Mouse (Mus musculus): ENCODE results near the gene Ift88.
A peak's percentile ranks its signal among the peaks of the same experiment; 100 is the strongest.

Ift88 gene

GRCm38 (mm10) chr14:57423432-57424211, at the start of gene Ift88:
TSS of gene Ift88 (plus strand) at chr14:57424062.
- DNase-seq (ENCODE audit: low read depth, low spot score) = peak; percentile 77

- no peak for DNase-seq (ENCODE audit: low read depth, low spot score)
Measured at GRCm38 (mm10) chr14:57375205-57375604, 48.7 kb upstream of the Ift88 start.

DNA sequence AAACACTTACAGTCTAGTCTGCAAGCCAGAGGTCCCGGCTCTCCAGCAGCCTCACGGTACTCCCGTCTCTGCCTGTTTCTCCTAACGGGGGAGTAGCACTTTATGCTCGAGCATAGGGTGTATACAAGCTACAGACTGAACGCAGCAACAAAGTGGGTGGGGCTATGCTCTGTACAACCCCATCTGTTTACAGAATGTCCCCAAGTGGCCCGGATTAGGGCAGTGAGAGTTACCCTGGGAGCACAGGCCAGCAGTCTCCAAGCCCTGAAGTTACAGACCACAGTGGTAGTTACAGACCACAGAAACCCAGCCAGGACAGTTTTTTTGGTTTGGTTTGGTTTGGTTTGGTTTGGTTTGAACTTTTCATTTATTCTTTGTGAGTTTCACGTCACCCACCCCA, 47.8 kb upstream of the Ift88 start:
- no peak for DNase-seq (ENCODE audit: low read depth, low spot score)

DNA sequence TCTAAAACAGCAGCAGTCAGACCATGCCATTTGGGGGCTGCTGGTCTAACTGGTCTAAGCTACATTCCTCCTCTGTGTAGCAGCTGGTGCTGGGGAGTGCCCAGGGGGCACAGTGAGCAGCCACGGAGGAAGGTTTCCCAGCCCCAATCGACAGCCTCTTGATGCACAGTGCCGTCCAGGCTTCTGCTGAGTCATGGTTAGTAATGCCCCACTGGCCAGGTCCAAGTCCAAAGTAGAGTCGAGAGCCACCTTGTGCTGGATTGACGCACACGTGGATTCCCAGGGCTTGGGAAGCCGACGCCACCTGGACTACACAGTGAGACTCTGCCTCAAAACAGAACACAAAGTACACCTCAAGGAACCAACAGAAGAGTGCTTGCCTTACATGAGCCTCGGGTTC, 46.9 kb upstream of the Ift88 start:
- DNase-seq (ENCODE audit: low read depth, low spot score) = no peak

GRCm38 (mm10) chr14:57377531-57377930, 46.3 kb upstream of the Ift88 start:
- DNase-seq (ENCODE audit: low read depth, low spot score) = no peak

- DNase-seq (ENCODE audit: low read depth, low spot score) = no peak
Measured at GRCm38 (mm10) chr14:57385667-57386066, 38.2 kb upstream of the Ift88 start.

- DNase-seq (ENCODE audit: low read depth, low spot score) = no peak
Measured at GRCm38 (mm10) chr14:57386758-57387561, 36.9 kb upstream of the Ift88 start.

DNA sequence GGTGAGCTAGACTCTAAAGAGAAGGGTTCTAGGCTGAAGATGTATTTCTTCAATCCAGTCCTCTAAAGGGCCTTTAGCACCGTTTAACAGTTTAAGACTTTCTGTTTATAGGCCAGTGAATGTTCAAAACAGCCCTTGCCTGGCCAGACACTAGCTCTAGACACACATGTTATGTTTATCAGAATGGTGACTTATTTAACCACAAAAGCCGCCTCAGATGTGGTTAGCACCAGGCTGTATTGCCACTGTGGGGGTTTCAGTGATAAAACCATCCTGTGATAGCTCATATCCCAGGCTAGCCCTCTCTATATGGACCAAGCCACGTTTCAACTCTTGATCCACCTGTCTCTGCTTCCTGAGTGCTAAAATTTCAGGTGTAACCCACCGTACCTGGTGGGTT, 32.2 kb upstream of the Ift88 start:
- DNase-seq (ENCODE audit: low read depth, low spot score) = no peak

- no peak for DNase-seq (ENCODE audit: low read depth, low spot score)
Measured at GRCm38 (mm10) chr14:57392278-57392677, 31.6 kb upstream of the Ift88 start.

DNA sequence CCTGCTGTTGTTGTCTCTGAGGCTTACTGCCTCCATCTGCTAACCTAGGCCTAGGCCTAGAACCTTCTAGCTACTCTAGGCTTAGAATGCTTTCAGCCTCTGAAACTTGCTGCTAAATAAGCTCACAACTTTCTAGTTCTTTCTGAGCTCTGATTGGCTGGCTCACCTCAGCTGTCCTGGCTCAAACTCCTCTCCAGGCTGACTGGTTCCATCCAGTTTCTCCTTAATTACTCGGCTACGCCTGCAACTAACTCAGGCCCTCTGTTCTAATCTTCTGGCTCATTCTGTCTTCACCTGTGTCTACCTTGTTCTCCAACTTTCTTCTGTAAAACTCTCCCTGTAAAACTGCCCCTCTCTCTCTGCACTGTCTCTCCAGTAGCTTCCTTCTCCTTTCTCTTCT, 28.4 kb upstream of the Ift88 start:
- no peak for DNase-seq (ENCODE audit: low read depth, low spot score)

DNA sequence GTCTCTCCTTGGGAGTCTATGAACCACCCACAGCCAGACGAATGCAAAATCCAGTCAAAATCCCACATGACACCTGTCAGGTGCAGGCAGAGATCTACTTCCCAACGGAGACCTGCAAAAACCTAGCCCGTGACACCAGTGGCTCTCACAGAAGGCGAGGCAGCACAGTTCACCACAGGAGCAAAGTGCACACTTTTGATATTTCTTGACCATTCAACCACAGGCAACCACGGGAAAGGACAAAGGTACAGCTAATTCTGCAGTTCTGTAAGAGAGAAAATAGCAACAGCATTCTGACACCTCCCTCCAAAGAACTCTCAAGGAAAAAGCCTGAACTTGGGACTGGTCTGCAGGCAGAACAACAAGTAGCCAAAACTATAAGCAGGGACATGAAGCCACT, 26.6 kb upstream of the Ift88 start:
- no peak for DNase-seq (ENCODE audit: low read depth, low spot score)

DNA sequence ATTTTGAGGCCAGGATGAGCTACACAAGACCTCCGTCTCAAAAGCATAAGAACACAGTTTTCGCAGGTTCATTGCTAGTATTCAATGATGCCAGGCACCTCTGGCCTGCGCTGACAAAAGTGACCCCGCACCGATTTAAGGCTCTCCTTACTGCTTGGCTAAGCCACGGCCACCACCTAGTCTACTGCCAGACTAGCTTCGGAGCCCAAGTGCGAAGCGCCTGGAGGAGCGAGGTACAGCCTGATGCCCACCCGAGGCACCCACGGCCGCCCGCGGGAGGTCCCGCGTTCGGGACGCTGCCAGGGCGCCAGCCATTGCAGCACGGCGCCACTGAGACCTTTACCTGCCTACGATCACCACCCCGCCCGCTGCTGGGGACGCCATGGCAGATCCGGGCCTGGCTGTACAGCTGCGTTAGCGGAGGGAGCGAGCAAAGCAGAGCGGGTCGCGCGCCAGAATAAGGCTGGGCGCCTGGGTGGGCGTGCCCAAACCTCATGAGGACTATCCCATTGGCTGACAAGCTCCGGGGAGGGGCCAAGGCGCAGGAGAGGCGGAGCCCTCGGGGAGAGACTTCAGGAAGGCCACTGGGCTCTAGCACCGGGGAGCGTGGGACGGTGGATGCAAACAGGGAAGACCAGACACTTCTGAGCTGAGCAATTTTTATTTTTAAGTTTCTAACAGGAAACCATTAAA, 25.7 kb upstream of the Ift88 start, which contains the start of gene Cryl1:
Gene Cryl1, minus strand, starts transcription at position 465 of the 693 bp plus-strand sequence.
- DNase-seq (ENCODE audit: low read depth, low spot score) = peak; percentile 91

DNA sequence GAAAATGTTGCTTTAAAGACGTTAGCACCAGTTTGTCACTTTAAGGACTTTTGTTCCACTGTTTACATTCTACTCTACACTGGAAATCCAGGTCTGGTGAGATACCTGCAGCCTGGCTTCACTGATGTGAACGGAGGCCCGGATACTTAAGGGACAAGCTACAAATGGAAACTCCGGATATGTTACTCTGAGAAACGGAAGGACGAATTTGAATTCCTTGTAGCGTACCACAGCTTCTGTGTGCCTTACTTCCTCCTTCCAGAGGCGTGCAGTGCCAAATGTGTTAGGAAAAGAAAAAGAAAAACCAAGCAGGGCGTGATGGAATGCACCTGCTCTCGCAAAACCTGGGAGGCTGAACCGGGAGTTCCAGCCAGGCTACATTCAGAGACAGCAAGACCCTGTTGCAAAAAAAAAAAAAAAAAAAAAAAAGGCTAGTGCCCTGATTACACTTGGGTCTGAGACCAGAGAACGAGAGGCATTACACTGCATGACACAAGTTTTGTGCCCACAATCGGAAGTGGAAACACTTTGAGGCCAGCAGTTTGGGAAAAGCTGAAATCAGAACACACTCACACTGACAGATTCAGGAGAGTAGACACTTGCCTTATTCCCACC, 24.9 kb upstream of the Ift88 start:
- DNase-seq (ENCODE audit: low read depth, low spot score) = no peak

DNA sequence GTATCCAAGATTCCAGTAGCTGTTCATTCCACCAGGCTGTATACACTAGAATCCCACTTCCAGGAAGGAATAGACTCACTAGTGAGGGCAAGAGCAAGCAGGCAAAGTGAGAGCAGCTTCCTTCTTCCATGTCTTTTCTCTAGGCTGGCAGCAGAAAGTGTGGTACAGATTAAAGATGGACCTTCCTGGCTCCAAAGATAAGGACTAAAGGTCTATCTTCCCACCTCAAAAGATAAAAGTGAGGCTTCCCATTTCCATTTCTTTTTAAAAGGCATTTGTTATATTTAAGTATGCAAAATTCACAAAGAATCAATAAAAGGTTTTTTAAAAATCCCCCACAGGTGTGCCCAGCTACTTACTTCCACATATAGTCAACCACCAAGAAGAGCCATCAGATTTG, 21.0 kb upstream of the Ift88 start:
- no peak for DNase-seq (ENCODE audit: low read depth, low spot score)

- DNase-seq (ENCODE audit: low read depth, low spot score) = peak; percentile 39
Measured at GRCm38 (mm10) chr14:57407039-57407987, 16.5 kb upstream of the Ift88 start.

DNA sequence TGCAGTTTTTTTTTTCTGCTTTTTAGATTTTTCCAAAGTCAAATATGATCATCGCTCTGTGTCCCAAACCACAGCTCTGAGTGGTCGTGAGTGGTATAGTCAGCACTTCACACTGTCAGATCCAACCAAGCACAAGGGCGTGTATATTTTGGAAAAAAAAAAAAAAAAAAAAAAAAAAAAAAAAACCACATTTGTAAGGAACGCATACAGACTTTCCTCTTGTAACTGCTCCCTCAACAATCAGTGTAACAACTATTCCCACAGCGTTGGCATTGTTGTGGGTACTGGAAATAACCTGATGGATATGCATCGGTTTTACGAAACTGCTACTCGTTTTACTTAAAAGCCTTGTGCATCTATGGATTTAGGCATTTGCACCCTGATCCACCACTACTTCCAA, 15.8 kb upstream of the Ift88 start:
- DNase-seq (ENCODE audit: low read depth, low spot score) = no peak

DNA sequence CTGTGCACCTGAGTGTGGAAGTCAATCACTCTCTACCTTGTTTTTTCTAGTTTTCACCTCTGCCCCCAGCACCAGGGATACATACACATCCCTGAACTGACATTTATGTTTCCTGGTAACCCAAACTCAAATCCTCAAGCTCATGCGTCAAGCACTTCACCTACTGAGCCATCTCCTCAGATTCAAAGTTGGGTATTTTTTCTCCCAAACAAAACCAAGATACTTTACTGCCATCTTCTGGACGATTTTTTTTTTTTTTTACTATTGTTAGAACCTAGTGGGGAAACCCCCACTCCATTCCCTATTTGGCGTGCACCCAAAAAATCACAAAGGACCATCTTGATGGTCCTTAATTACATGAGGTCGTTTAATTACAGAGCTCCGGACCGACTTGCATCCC, 14.8 kb upstream of the Ift88 start:
- DNase-seq (ENCODE audit: low read depth, low spot score) = no peak

GRCm38 (mm10) chr14:57412166-57412565, 11.7 kb upstream of the Ift88 start:
- DNase-seq (ENCODE audit: low read depth, low spot score) = no peak

DNA sequence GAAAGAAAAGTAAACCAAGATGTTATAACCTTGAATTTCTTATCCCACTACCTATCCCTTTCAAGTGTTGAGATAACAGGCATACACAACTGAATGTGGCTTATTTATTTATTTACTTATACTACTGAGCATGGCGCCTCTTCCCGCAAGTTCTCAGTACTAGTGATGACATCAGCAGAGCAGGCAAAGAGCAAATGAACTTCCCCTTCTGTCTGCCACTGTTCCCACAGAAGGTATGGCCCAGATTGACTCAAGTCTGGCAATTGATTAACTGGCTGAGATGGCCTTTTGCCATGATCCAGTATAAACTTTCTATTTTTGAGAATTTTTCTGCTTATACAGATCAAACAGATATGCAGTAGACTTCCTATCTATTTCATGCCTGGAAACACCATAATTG, 6.7 kb upstream of the Ift88 start:
- no peak for DNase-seq (ENCODE audit: low read depth, low spot score)

DNA sequence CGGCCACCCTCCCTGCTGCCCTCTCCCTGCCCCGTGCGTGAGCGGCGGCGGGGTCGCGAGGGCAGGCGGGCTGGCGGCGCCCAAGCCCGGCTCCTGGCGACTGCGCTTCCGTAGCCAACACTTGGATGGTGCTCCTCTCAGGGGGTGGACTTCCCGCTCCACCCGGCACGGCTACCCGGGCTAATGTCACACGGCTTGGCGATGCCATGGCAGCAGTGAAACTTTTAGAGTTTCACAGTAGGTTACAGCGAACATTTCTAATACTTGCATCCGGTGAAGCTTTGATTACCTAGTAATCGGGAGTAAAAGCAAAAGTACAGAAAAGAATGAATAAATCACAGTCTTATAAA, 325 bp downstream of the Ift88 start:
- no peak for DNase-seq (ENCODE audit: low read depth, low spot score)

GRCm38 (mm10) chr14:57430451-57430850, 6.6 kb downstream of the Ift88 start:
- no peak for DNase-seq (ENCODE audit: low read depth, low spot score)

Data from embryo, embryonic 11.5 days (tissue).